Mouse (Mus musculus): ENCODE results near the gene Xrcc3. TPM values are rescaled to one million over a fixed set of nuclear protein-coding genes. Genes with fewer than 3 reads are reported as not detected.
A peak's percentile ranks its signal among the peaks of the same experiment; 100 is the strongest.

Xrcc3 gene
- polyA plus RNA-seq, 1 experiment from 2014 or later, result 1.8 TPM

DNA sequence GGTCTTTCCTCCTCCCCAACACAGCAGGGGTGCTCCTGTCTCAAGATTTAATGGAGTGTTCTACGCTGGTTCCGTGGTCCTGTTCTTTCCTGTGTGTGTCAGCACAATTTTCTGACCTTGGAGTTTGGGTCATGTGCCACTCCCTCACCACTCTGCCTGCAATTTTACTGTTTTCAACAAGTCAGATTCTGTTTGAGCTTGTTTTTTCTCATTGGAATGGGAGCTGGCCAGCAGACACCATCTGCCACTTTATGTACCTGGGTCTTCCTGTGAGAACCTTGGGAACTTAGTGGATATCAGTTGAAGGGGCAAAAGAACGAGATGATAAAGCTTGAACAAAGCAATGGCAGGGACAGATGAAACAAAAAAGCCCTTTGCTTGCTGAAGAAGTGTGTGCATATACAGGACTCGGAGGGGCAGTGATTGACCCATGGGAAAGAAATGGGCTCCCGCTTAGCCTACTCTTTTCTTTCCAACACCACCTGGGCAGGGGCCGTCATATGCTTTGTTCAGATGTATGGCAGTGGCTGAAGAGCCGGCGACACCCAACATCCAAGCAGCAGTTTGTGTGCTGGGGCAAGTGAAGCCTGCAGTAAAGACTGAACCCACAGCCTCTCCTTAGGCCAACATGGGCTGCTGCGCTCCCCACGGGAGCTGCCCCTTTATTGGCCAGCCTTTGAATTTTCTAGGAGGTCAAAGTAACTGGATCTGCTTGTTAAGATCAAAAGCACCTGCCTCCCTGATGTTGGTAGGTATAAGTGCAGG lies 55.9 kb downstream of the Xrcc3 start:
- Histone ChIP-seq H3K9me3 (ENCODE audit: low read length) (no peaks in the 10 kb centered on the region), H3K36me3 (ENCODE audit: insufficient read depth, low read length) (no peaks in the 10 kb centered on the region), H3K27ac (ENCODE audit: low read length) (peak overlapping the region; percentile 95; the same call in 1 of the 2 replicates), H3K9ac (replicated peaks; ENCODE audit: low read depth) (peak overlapping the region; percentile 94), H3K27me3 (replicated peaks; ENCODE audit: insufficient read depth, low read length) (no peaks in the 10 kb centered on the region), H3K4me3 (ENCODE audit: low read depth, low read length) (peak overlapping the region; percentile 91), H3K4me2 (replicated peaks; ENCODE audit: low read depth, low read length) (peak overlapping the region; percentile 98), H3K4me1 (ENCODE audit: insufficient read depth, low read depth, low read length) (peaks cover 18% of the 10 kb centered on the region; the same call in 1 of the 2 replicates)
- WGBS, result 51% methylated on average over 10 of the region's 10 CpGs
- DNase-seq (ENCODE audit: low spot score) (peak; percentile 32), ATAC-seq (no peak)
- TF ChIP-seq EP300 (IDR thresholded peaks at IDR 0.05) (no peak), CTCF (IDR thresholded peaks at IDR 0.05) (no peak)

DNA sequence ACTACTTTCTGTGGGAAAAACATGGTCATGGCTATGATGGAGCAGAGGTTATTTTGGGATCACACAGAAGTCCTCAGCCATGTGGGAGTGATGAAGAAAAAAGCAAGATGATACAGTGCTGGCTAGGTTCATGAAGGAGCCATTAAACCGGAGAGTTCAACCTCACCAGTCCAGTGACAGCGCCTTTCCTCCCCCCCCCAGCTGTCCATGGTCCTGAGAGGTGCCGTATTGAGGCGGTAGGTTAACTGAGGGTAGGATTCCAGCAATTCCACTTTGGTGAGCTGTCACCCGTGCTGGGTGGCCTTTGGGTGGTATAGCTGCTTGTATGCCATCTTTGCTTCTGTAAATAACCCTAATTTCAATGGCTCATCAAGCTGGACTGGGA lies 57.0 kb downstream of the Xrcc3 start:
- Histone ChIP-seq H3K4me3 (ENCODE audit: low read depth, low read length) (no peak overlapping the region), H3K27me3 (replicated peaks; ENCODE audit: insufficient read depth, low read length) (no peaks in the 10 kb centered on the region), H3K9ac (replicated peaks; ENCODE audit: low read depth) (no peak overlapping the region), H3K36me3 (ENCODE audit: insufficient read depth, low read length) (no peaks in the 10 kb centered on the region), H3K9me3 (ENCODE audit: low read length) (no peaks in the 10 kb centered on the region), H3K4me2 (replicated peaks; ENCODE audit: low read depth, low read length) (no peak overlapping the region), H3K4me1 (ENCODE audit: insufficient read depth, low read depth, low read length) (peaks cover 18% of the 10 kb centered on the region; the same call in 1 of the 2 replicates), H3K27ac (ENCODE audit: low read length) (no peak overlapping the region)
- WGBS, result 19% methylated on average over 5 of the region's 5 CpGs
- no peak for ATAC-seq
- TF ChIP-seq CTCF (IDR thresholded peaks at IDR 0.05) (no peak), EP300 (IDR thresholded peaks at IDR 0.05) (no peak)
- DNase-seq (ENCODE audit: low spot score), result no peak

DNA sequence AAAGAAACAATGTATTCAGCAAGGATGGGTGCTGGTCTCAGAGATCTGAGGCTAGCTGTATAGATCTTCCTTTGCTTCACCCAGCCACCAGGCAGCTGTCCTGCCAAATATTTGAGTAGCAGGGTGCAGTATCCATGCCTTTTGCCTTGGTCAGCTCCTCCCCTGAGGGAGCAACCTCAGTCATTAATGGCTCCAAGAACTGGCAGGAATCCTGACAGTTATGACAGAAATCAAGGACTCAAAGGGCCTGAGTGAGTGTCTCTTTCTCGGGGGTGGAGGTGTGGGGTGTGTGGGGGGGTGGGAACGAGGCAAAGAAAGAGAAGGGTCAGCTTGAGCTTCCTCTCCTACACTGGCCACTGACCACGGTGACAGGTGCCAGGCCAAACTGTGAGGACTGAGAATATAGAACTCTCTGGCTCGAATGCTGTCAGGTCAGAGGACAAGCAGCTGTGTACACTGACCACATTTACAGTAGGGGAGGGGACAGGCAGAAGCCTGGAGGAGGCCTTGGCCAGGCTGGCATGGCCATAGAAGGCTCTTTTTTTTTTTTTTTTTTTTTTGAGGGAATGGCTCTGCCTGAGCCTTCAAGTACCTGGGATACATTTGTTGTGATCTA lies 57.5 kb downstream of the Xrcc3 start:
- H3K27ac ChIP-seq (ENCODE audit: low read length), result no peak overlapping the region
- peaks cover 18% of the 10 kb centered on the region; the same call in 1 of the 2 replicates for H3K4me1 ChIP-seq (ENCODE audit: insufficient read depth, low read depth, low read length)
- DNase-seq (ENCODE audit: low spot score) (no peak), ATAC-seq (no peak)
- no peaks in the 10 kb centered on the region for H3K9me3 ChIP-seq (ENCODE audit: low read length)
- no peak overlapping the region for H3K4me3 ChIP-seq (ENCODE audit: low read depth, low read length)
- H3K36me3 ChIP-seq (ENCODE audit: insufficient read depth, low read length), result no peaks in the 10 kb centered on the region
- H3K4me2 ChIP-seq (replicated peaks; ENCODE audit: low read depth, low read length), result no peak overlapping the region
- no peak overlapping the region for H3K9ac ChIP-seq (replicated peaks; ENCODE audit: low read depth)
- 38% methylated on average over 4 of the region's 4 CpGs for WGBS
- no peaks in the 10 kb centered on the region for H3K27me3 ChIP-seq (replicated peaks; ENCODE audit: insufficient read depth, low read length)
- TF ChIP-seq EP300 (IDR thresholded peaks at IDR 0.05), result no peak
- TF ChIP-seq CTCF (IDR thresholded peaks at IDR 0.05), result no peak

DNA sequence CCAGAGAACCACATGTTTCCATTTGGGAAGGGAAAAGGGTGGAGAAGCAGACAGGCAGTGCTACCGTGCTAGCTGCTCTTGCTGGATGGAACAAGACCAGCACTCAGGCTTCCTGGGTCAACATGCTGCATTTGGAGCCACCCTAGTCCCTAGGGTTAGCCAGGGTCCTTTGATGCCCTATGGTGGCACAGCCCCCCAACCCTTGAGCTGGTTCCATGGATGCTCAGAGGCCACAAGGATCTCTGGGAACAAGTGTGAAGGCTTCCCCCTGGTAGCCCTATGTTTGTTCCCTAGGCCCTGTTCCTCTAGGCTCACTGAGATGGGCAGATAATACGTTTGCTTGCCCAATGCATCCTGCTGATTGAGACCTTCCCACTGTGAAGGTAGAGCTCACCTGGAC lies 58.4 kb downstream of the Xrcc3 start:
- Histone ChIP-seq H3K4me1 (ENCODE audit: insufficient read depth, low read depth, low read length) (peaks cover 11% of the 10 kb centered on the region; the same call in 1 of the 2 replicates), H3K27me3 (replicated peaks; ENCODE audit: insufficient read depth, low read length) (no peaks in the 10 kb centered on the region)

DNA sequence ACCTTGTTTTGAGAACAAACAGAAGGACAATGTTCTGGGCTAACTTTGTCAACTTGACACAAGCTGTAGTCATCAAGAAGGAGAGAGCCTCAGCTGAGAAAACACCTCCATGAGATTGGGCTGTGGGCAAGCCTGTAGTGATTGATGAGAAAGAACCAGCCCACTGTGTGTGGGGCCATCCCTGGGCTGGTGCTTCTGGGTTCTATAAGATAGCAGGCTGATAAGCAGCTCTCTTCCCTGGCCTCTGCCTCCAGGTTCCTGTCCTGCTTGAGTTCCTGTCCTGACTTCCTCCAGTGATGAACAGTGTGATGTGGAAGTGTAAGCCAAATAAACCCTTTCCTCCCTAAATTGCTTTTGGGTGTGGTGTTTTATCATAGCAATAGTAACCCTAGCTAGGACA lies 59.0 kb downstream of the Xrcc3 start:
- Histone ChIP-seq H3K36me3 (ENCODE audit: insufficient read depth, low read length) (no peaks in the 10 kb centered on the region), H3K4me3 (ENCODE audit: low read depth, low read length) (no peak overlapping the region), H3K27me3 (replicated peaks; ENCODE audit: insufficient read depth, low read length) (no peaks in the 10 kb centered on the region), H3K4me2 (replicated peaks; ENCODE audit: low read depth, low read length) (no peak overlapping the region), H3K9me3 (ENCODE audit: low read length) (no peaks in the 10 kb centered on the region), H3K4me1 (ENCODE audit: insufficient read depth, low read depth, low read length) (peaks cover 7% of the 10 kb centered on the region; the same call in 1 of the 2 replicates), H3K9ac (replicated peaks; ENCODE audit: low read depth) (no peak overlapping the region), H3K27ac (ENCODE audit: low read length) (no peak overlapping the region)
- DNase-seq (ENCODE audit: low spot score) (no peak), ATAC-seq (no peak)
- no peak for TF ChIP-seq CTCF (IDR thresholded peaks at IDR 0.05)
- no peak for TF ChIP-seq EP300 (IDR thresholded peaks at IDR 0.05)

More for the DNA sequence above, 58.4 kb downstream of the Xrcc3 start:
- Histone ChIP-seq H3K9ac (replicated peaks; ENCODE audit: low read depth) (no peak overlapping the region), H3K4me2 (replicated peaks; ENCODE audit: low read depth, low read length) (no peak overlapping the region), H3K4me3 (ENCODE audit: low read depth, low read length) (no peak overlapping the region), H3K9me3 (ENCODE audit: low read length) (no peaks in the 10 kb centered on the region), H3K36me3 (ENCODE audit: insufficient read depth, low read length) (no peaks in the 10 kb centered on the region), H3K27ac (ENCODE audit: low read length) (no peak overlapping the region)
- no peak for TF ChIP-seq CTCF (IDR thresholded peaks at IDR 0.05)
- no peak for TF ChIP-seq EP300 (IDR thresholded peaks at IDR 0.05)
- WGBS, result 33% methylated on average over 2 of the region's 2 CpGs
- DNase-seq (ENCODE audit: low spot score) (no peak), ATAC-seq (no peak)

DNA sequence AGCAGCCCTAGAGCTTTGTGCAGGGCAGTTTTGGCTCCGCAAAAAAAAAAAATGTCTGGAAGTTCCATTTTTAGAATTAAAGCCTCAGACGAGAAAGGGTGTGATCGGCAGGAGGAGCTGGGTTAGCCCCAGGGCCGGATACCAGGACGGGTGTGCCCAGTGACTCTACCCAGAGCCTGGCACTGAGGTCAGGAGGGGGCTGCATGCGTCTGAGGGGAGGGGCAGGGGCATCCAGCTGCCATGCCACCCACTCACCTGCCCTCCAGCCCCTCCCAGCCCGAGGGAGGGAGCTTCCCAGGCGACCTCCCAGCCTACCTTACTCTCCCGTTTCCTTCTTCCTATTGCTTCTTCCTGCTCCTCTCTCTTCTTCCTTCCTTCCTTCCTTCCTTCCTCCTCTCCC lies 60.3 kb downstream of the Xrcc3 start:
- peak; percentile 49 for ATAC-seq
- 32% methylated on average over 9 of the region's 9 CpGs for WGBS

More for the DNA sequence above, 60.3 kb downstream of the Xrcc3 start:
- DNase-seq (ENCODE audit: low spot score), result peak; percentile 37
- Histone ChIP-seq H3K4me2 (replicated peaks; ENCODE audit: low read depth, low read length) (no peak overlapping the region), H3K9me3 (ENCODE audit: low read length) (no peaks in the 10 kb centered on the region), H3K27me3 (replicated peaks; ENCODE audit: insufficient read depth, low read length) (no peaks in the 10 kb centered on the region), H3K4me3 (ENCODE audit: low read depth, low read length) (no peak overlapping the region), H3K4me1 (ENCODE audit: insufficient read depth, low read depth, low read length) (peaks cover 5% of the 10 kb centered on the region; the same call in 1 of the 2 replicates), H3K9ac (replicated peaks; ENCODE audit: low read depth) (no peak overlapping the region), H3K36me3 (ENCODE audit: insufficient read depth, low read length) (no peaks in the 10 kb centered on the region), H3K27ac (ENCODE audit: low read length) (no peak overlapping the region)
- TF ChIP-seq EP300 (IDR thresholded peaks at IDR 0.05), result no peak

Other genes with a start within 250 kb of the Xrcc3 start
- 25.8 and 26.0 TPM in 2 replicates for gene Mark3, start 239.3 kb downstream of the Xrcc3 start, polyA plus RNA-seq (2015; fragmentation: Nextera tagmentation; extraction: Ambion mirVana)
- 153 TPM in 2 replicates for gene Ckb, start 141.5 kb downstream of the Xrcc3 start, polyA plus RNA-seq (2015; fragmentation: Nextera tagmentation; extraction: Ambion mirVana)
- 4.3 and 4.5 TPM in 2 replicates for gene Trmt61a, start 135.8 kb downstream of the Xrcc3 start, polyA plus RNA-seq (2015; fragmentation: Nextera tagmentation; extraction: Ambion mirVana)
- gene Bag5, start 100.6 kb downstream of the Xrcc3 start, polyA plus RNA-seq (2015; fragmentation: Nextera tagmentation; extraction: Ambion mirVana), result 48.9 and 52.5 TPM in 2 replicates
- 42.3 and 43.1 TPM in 2 replicates for gene Apopt1, start 100.6 kb downstream of the Xrcc3 start, polyA plus RNA-seq (2015; fragmentation: Nextera tagmentation; extraction: Ambion mirVana)
- 86.1 and 89.6 TPM in 2 replicates for gene Klc1, start 55.0 kb downstream of the Xrcc3 start, polyA plus RNA-seq (2015; fragmentation: Nextera tagmentation; extraction: Ambion mirVana)
- gene Zfyve21, start 297 bp upstream of the Xrcc3 start, polyA plus RNA-seq (2015; fragmentation: Nextera tagmentation; extraction: Ambion mirVana), result 160 and 163 TPM in 2 replicates
- gene Ppp1r13b, start 94.2 kb upstream of the Xrcc3 start, polyA plus RNA-seq (2015; fragmentation: Nextera tagmentation; extraction: Ambion mirVana), result 21.8 and 22.7 TPM in 2 replicates
- 400 and 463 TPM in 2 replicates for gene Atp5mpl, start 153.1 kb upstream of the Xrcc3 start, polyA plus RNA-seq (2015; fragmentation: Nextera tagmentation; extraction: Ambion mirVana)
- gene Tdrd9, start 157.7 kb upstream of the Xrcc3 start, polyA plus RNA-seq (2015; fragmentation: Nextera tagmentation; extraction: Ambion mirVana), result 0.02 and 0.05 TPM in 2 replicates
- not detected in 2 replicates for gene Rd3l, start 167.4 kb upstream of the Xrcc3 start, polyA plus RNA-seq (2015; fragmentation: Nextera tagmentation; extraction: Ambion mirVana)